Mouse (Mus musculus): Measurements from ENCODE around the gene Endog.

DNA sequence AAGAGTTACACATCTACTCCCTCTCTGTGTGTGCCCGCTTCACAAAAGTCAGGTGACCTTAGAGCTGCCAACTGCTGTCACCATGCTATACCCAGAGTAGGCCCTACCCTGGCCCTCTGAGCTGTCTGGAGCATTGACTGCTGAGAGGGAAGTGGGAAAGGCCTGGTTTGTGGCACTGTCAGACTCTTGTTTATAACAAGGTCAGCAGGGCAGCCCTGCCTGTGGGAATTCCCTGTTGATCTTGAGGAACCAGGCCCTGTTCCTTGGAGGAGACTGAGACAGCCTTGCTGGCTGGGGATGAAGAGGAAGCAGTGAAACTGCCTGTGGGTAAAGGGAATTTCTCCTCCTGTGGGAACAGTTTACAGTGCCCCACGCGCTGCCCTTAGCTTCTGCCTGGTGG, 43.5 kb downstream of the Endog start:
- TF ChIP-seq POLR2A (IDR thresholded peaks at IDR 0.05; ENCODE audit: insufficient read depth, low read depth, low read length): no peak
- TF ChIP-seq CTCF (IDR thresholded peaks at IDR 0.05): no peak
